Mouse (Mus musculus) CH12.LX (cell line): Measurements from ENCODE around the gene AB124611.

ENCODE experiments used
- CHD1 ChIP-seq: IDR thresholded peaks from 2 replicates; pipeline ENCODE4 v1.6.1; 2012; ENCODE audit warnings: low read depth, low read length, improper control_type of control experiment, inconsistent platforms
- E2F4 ChIP-seq: IDR thresholded peaks from 2 replicates; pipeline ENCODE4 v1.6.1; 2011; ENCODE audit warnings: low read depth, low read length, improper control_type of control experiment; ENCODE audit not compliant: insufficient replicate concordance
- MAX ChIP-seq: IDR thresholded peaks from 2 replicates; pipeline ENCODE4 v1.6.1; 2011; ENCODE audit warnings: low read length, improper control_type of control experiment
- POLR2A ChIP-seq: IDR thresholded peaks from 2 replicates; pipeline ENCODE4 v1.6.1; 2011; ENCODE audit warnings: low read depth, mild to moderate bottlenecking, improper control_type of control experiment, low read length

GRCm38 (mm10) chr9:21566538-21566937 lies 40.6 kb downstream of the AB124611 start:
- TF ChIP-seq MAX = no peak
- no peak for TF ChIP-seq E2F4
- no peak for TF ChIP-seq CHD1
- TF ChIP-seq POLR2A = no peak
